Mouse (Mus musculus) layer of hippocampus, adult 9-11 months (tissue): Measurements from ENCODE around the gene Fcgr2b.
"Not testable (repeated sequence)": the region's sequence is repeated elsewhere in the genome, so short reads cannot be mapped to it uniquely, and the experiment has no call there.

Experiments
- DNase-seq: peaks from one replicate; pipeline ENCODE4 v3.0.0; 2022

Fcgr2b gene

GRCm38 (mm10) chr1:170975350-170975749 lies 997 bp downstream of the Fcgr2b start:
- DNase-seq = not testable (repeated sequence)

- DNase-seq = no peak
Observed at GRCm38 (mm10) chr1:170974736-170975135, 1.6 kb downstream of the Fcgr2b start.

- no peak for DNase-seq
Observed at GRCm38 (mm10) chr1:170974171-170974570, 2.2 kb downstream of the Fcgr2b start.

GRCm38 (mm10) chr1:170972936-170973335 lies 3.4 kb downstream of the Fcgr2b start:
- no peak for DNase-seq

GRCm38 (mm10) chr1:170972494-170972893 lies 3.9 kb downstream of the Fcgr2b start:
- DNase-seq = no peak

- DNase-seq = no peak
Observed at GRCm38 (mm10) chr1:170968576-170968975, 7.8 kb downstream of the Fcgr2b start.

GRCm38 (mm10) chr1:170967581-170967980 lies 8.8 kb downstream of the Fcgr2b start:
- DNase-seq = no peak

- no peak for DNase-seq
Observed at GRCm38 (mm10) chr1:170963087-170963486, 13.3 kb downstream of the Fcgr2b start.

- DNase-seq = no peak
Observed at GRCm38 (mm10) chr1:170962301-170962700, 14.0 kb downstream of the Fcgr2b start.

- DNase-seq = no peak
Observed at GRCm38 (mm10) chr1:170961101-170961500, 15.2 kb downstream of the Fcgr2b start.

- no peak for DNase-seq
Observed at GRCm38 (mm10) chr1:170959791-170960190, 16.6 kb downstream of the Fcgr2b start.

- no peak for DNase-seq
Observed at GRCm38 (mm10) chr1:170958225-170958624, 18.1 kb downstream of the Fcgr2b start.

- DNase-seq = no peak
Observed at GRCm38 (mm10) chr1:170953192-170953591, 23.2 kb downstream of the Fcgr2b start.

- no peak for DNase-seq
Observed at GRCm38 (mm10) chr1:170950772-170951171, 25.6 kb downstream of the Fcgr2b start.

- not testable (repeated sequence) for DNase-seq
Observed at GRCm38 (mm10) chr1:170944908-170945307, 31.4 kb downstream of the Fcgr2b start.

GRCm38 (mm10) chr1:170944151-170944550 lies 32.2 kb downstream of the Fcgr2b start:
- DNase-seq = not testable (repeated sequence)

GRCm38 (mm10) chr1:170939255-170939654 lies 37.1 kb downstream of the Fcgr2b start:
- peak; percentile 32 for DNase-seq

- DNase-seq = no peak
Observed at GRCm38 (mm10) chr1:170934383-170934782, 42.0 kb downstream of the Fcgr2b start.

- no peak for DNase-seq
Observed at GRCm38 (mm10) chr1:170933940-170934339, 42.4 kb downstream of the Fcgr2b start.

- DNase-seq = no peak
Observed at GRCm38 (mm10) chr1:170933386-170933920, 42.9 kb downstream of the Fcgr2b start.

GRCm38 (mm10) chr1:170932043-170932442 lies 44.3 kb downstream of the Fcgr2b start:
- no peak for DNase-seq

GRCm38 (mm10) chr1:170929245-170929644 lies 47.1 kb downstream of the Fcgr2b start:
- DNase-seq = no peak

- no peak for DNase-seq
Observed at GRCm38 (mm10) chr1:170928467-170928866, 47.9 kb downstream of the Fcgr2b start.

- DNase-seq = no peak
Observed at GRCm38 (mm10) chr1:170927378-170927777, 49.0 kb downstream of the Fcgr2b start, which contains the start of gene Fcrla. Fcrla (minus strand) TSS chr1:170927583.

GRCm38 (mm10) chr1:170926941-170927340 lies 49.4 kb downstream of the Fcgr2b start:
- DNase-seq = no peak
